ENCODE assay signal across 8 mouse cellular contexts in the genomic region with DNA sequence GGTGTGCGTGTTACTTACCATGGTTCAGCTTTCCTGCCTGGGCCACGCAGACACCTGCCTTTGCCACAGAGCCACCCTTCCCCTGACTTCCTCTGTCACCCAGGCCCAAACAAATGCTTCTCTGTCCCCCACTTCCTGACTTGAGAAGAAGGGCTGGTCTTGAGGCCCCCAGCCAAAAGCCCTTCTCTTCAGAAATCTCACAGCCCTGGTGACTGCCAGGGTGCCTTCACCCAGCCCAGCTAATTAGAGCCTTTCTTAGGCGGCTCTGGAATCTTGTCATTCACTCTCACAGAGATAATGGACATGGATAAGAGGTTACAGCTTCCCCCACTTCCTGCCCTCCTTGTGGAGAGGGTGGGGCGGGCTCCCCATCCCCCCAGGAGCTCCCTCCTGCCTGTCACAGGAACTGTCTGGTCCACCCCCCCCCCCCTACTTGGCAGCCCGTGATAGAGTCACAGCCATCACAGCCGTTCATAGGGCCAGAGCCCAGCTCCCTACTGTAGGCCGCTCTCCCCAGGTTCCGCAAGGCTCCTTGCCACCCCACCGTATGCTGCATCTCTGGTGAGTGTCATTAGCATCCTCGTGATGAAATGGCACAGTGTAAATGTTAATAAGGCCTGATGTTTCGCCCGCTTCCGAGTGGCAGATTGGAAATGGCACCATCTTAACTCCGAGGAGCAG. TPM values are rescaled to one million over a fixed set of nuclear protein-coding genes. Genes with fewer than 3 reads are reported as not detected.
A peak's percentile ranks its signal among the peaks of the same experiment; 100 is the strongest.
DNase-seq lines count a peak whose midpoint lies in the region; ATAC-seq and TF ChIP-seq lines count a peak whose summit lies in the region.

No protein-coding gene starts in this region.

- H3K36me3 ChIP-seq in limb, embryonic 12.5 days = no peaks in the 10 kb centered on the region
- H3K36me3 ChIP-seq in limb, embryonic 10.5 days = no peaks in the 10 kb centered on the region
- no peaks in the 10 kb centered on the region for H3K36me3 ChIP-seq in forebrain, embryonic 12.5 days (replicated peaks)
- no peaks in the 10 kb centered on the region for H3K36me3 ChIP-seq in liver, embryonic 14.5 days (replicated peaks; ENCODE audit: control insufficient read depth, insufficient read depth, low read depth)
- H3K36me3 ChIP-seq in stomach, postnatal 0 days (ENCODE audit: control insufficient read depth, insufficient read depth, low read length) = no peaks in the 10 kb centered on the region

- TF ChIP-seq EP300 in liver, embryonic 14.5 days (IDR thresholded peaks at IDR 0.05; ENCODE audit: low read depth) = no peak
- no peak for TF ChIP-seq EP300 in stomach, postnatal 0 days (optimal IDR thresholded peaks at IDR 0.05)

- no peak for ATAC-seq in limb, embryonic 12.5 days (ENCODE audit: insufficient number of reproducible peaks, insufficient read depth, low FRiP score, low TSS enrichment, low read depth)
- peak; percentile 51; the same call in 1 of the 2 replicates for ATAC-seq in forebrain, embryonic 12.5 days (ENCODE audit: low FRiP score)
- 0 out of 2 replicates have a peak, but pooled peaks have one; percentile 14 for ATAC-seq in liver, embryonic 14.5 days (ENCODE audit: insufficient read depth)
- ATAC-seq in granulocyte monocyte progenitor cell, adult 5-6 weeks (replicated peaks; ENCODE audit: poor library complexity, severe bottlenecking) = no peak
- no peak for ATAC-seq in stomach, postnatal 0 days (ENCODE audit: low FRiP score, low TSS enrichment)

- 0 out of 2 replicates have a peak overlapping the region, but pooled peaks have one; percentile 9 for H3K9ac ChIP-seq in limb, embryonic 12.5 days (replicated peaks)
- no peak overlapping the region for H3K9ac ChIP-seq in forebrain, embryonic 12.5 days
- no peak overlapping the region for H3K9ac ChIP-seq in liver, embryonic 14.5 days (replicated peaks)
- H3K9ac ChIP-seq in stomach, postnatal 0 days (ENCODE audit: low read length) = no peak overlapping the region

- no peaks in the 10 kb centered on the region for H3K9me3 ChIP-seq in limb, embryonic 12.5 days
- H3K9me3 ChIP-seq in limb, embryonic 10.5 days (replicated peaks) = no peaks in the 10 kb centered on the region
- H3K9me3 ChIP-seq in forebrain, embryonic 12.5 days = no peaks in the 10 kb centered on the region
- no peaks in the 10 kb centered on the region for H3K9me3 ChIP-seq in liver, embryonic 14.5 days (ENCODE audit: control insufficient read depth, low read length)
- H3K9me3 ChIP-seq in stomach, postnatal 0 days (ENCODE audit: control insufficient read depth, low read length) = no peaks in the 10 kb centered on the region

- peaks cover 48% of the 10 kb centered on the region for H3K4me1 ChIP-seq in limb, embryonic 12.5 days (replicated peaks)
- peaks cover 83% of the 10 kb centered on the region for H3K4me1 ChIP-seq in limb, embryonic 10.5 days
- peaks cover 73% of the 10 kb centered on the region for H3K4me1 ChIP-seq in forebrain, embryonic 12.5 days
- H3K4me1 ChIP-seq in liver, embryonic 14.5 days (replicated peaks; ENCODE audit: control insufficient read depth in 2 of 2, insufficient read depth in 2 of 2, low read length in 1 of 2) = 0 out of 4 replicates have a peak, but pooled peaks cover 0 to 2% of the 10 kb centered on the region in 2 experiments
- H3K4me1 ChIP-seq in stomach, postnatal 0 days (replicated peaks; ENCODE audit: control insufficient read depth, insufficient read depth) = peaks cover 3% of the 10 kb centered on the region; the same call in 1 of the 2 replicates

- no peak overlapping the region for H3K27ac ChIP-seq in limb, embryonic 12.5 days
- no peak overlapping the region for H3K27ac ChIP-seq in limb, embryonic 10.5 days
- peak overlapping the region; percentile 74 for H3K27ac ChIP-seq in forebrain, embryonic 12.5 days
- no peak overlapping the region for H3K27ac ChIP-seq in liver, embryonic 14.5 days
- H3K27ac ChIP-seq in stomach, postnatal 0 days (replicated peaks) = no peak overlapping the region

- peaks cover 63% of the 10 kb centered on the region for H3K27me3 ChIP-seq in limb, embryonic 12.5 days
- H3K27me3 ChIP-seq in limb, embryonic 10.5 days (ENCODE audit: low read depth, poor library complexity, severe bottlenecking) = peaks cover 93% of the 10 kb centered on the region
- H3K27me3 ChIP-seq in forebrain, embryonic 12.5 days = peaks cover 3% of the 10 kb centered on the region; the same call in 1 of the 2 replicates
- H3K27me3 ChIP-seq in liver, embryonic 14.5 days (ENCODE audit: control insufficient read depth, insufficient read depth, low read length) = no peaks in the 10 kb centered on the region
- no peaks in the 10 kb centered on the region for H3K27me3 ChIP-seq in stomach, postnatal 0 days (ENCODE audit: control insufficient read depth, insufficient read depth, low read length)

- TF ChIP-seq CTCF in liver, embryonic 14.5 days (IDR thresholded peaks at IDR 0.05; ENCODE audit: low read depth) = no peak
- TF ChIP-seq CTCF in stomach, postnatal 0 days (IDR thresholded peaks at IDR 0.05; ENCODE audit: low read depth) = no peak

- 34% methylated on average over 14 of the region's 14 CpGs for WGBS in limb, embryonic 12.5 days
- WGBS in limb, embryonic 10.5 days = 28% methylated on average over 14 of the region's 14 CpGs
- 26% methylated on average over 14 of the region's 14 CpGs for WGBS in forebrain, embryonic 12.5 days
- WGBS in liver, embryonic 14.5 days (ENCODE audit: insufficient replicate concordance) = 46% methylated on average over 14 of the region's 14 CpGs
- whole genome bisulfite sequencing in stomach, postnatal 0 days = 65% methylated on average over 14 of the region's 14 CpGs

- H3K4me3 ChIP-seq in limb, embryonic 12.5 days (replicated peaks) = no peak overlapping the region
- H3K4me3 ChIP-seq in limb, embryonic 10.5 days = no peak overlapping the region
- no peak overlapping the region for H3K4me3 ChIP-seq in forebrain, embryonic 12.5 days (replicated peaks)
- no peak overlapping the region for H3K4me3 ChIP-seq in liver, embryonic 14.5 days (ENCODE audit: insufficient read depth in 1 of 2, low read depth in 2 of 2, low read length in 2 of 2)
- no peak overlapping the region for H3K4me3 ChIP-seq in stomach, postnatal 0 days (ENCODE audit: low read depth, low read length)

- no peak overlapping the region for H3K4me2 ChIP-seq in limb, embryonic 12.5 days
- H3K4me2 ChIP-seq in forebrain, embryonic 12.5 days = no peak overlapping the region
- no peak overlapping the region for H3K4me2 ChIP-seq in liver, embryonic 14.5 days (ENCODE audit: low read depth)
- H3K4me2 ChIP-seq in stomach, postnatal 0 days (replicated peaks; ENCODE audit: low read depth) = no peak overlapping the region

- no peak for DNase-seq in limb, embryonic 10.5 days (ENCODE audit: low spot score)
- DNase-seq in liver, embryonic 14.5 days (ENCODE audit: low read depth in 3 of 3, low spot score in 3 of 3) = no peak
- DNase-seq in thymus, postnatal 14 days = peak; percentile 72
- no peak for DNase-seq in adipocyte (ENCODE audit: low spot score)
- DNase-seq in stomach, postnatal 0 days (ENCODE audit: low spot score) = no peak

RNA-seq across cellular contexts. Expression of a gene that starts 39.3 kb away (rescaled TPM):
- 17.8 and 23.6 TPM in 2 replicates for polyA plus RNA-seq in limb, embryonic 12.5 days (2016; fragmentation: Nextera tagmentation; extraction: Ambion mirVana)
- polyA plus RNA-seq in limb, embryonic 10.5 days (2016; fragmentation: Nextera tagmentation; extraction: Ambion mirVana) = 15.6 and 22.7 TPM in 2 replicates
- 16.0 and 16.6 TPM in 2 replicates for polyA plus RNA-seq in forebrain, embryonic 12.5 days (2016; fragmentation: Nextera tagmentation; extraction: Ambion mirVana)
- 6.0 and 7.7 TPM in 2 replicates for polyA plus RNA-seq in liver, embryonic 14.5 days (2012; rRNA removed)
- polyA plus RNA-seq in liver, embryonic 14.5 days (2014; fragmentation: Nextera tagmentation; extraction: Ambion mirVana) = 8.2 and 8.5 TPM in 2 replicates
- 27.1 and 27.5 TPM in 2 replicates for total RNA-seq in granulocyte monocyte progenitor cell, adult 5-6 weeks (2014; fragmentation: Nextera tagmentation)
- total RNA-seq in granulocyte monocyte progenitor cell, adult 5-6 weeks (2017) = 21.3 and 28.0 TPM in 2 replicates
- 17.7 and 18.1 TPM in 2 replicates for polyA plus RNA-seq in stomach, postnatal 0 days (2015; fragmentation: Nextera tagmentation; extraction: Ambion mirVana)

RNA-seq across cellular contexts. Expression of a gene that starts 39.7 kb away (rescaled TPM):
- polyA plus RNA-seq in limb, embryonic 12.5 days (2016; fragmentation: Nextera tagmentation; extraction: Ambion mirVana) = 5.8 and 8.2 TPM in 2 replicates
- 9.1 and 9.8 TPM in 2 replicates for polyA plus RNA-seq in limb, embryonic 10.5 days (2016; fragmentation: Nextera tagmentation; extraction: Ambion mirVana)
- polyA plus RNA-seq in forebrain, embryonic 12.5 days (2016; fragmentation: Nextera tagmentation; extraction: Ambion mirVana) = 7.9 and 8.4 TPM in 2 replicates
- polyA plus RNA-seq in liver, embryonic 14.5 days (2012; rRNA removed) = 1.7 and 2.1 TPM in 2 replicates
- 4.0 and 4.1 TPM in 2 replicates for polyA plus RNA-seq in liver, embryonic 14.5 days (2014; fragmentation: Nextera tagmentation; extraction: Ambion mirVana)
- total RNA-seq in granulocyte monocyte progenitor cell, adult 5-6 weeks (2014; fragmentation: Nextera tagmentation) = 11.5 and 12.8 TPM in 2 replicates
- 2.4 and 3.6 TPM in 2 replicates for total RNA-seq in granulocyte monocyte progenitor cell, adult 5-6 weeks (2017)
- polyA plus RNA-seq in stomach, postnatal 0 days (2015; fragmentation: Nextera tagmentation; extraction: Ambion mirVana) = 6.3 and 8.2 TPM in 2 replicates

RNA-seq across cellular contexts. Expression of a gene that starts 40.1 kb away (rescaled TPM):
- polyA plus RNA-seq in limb, embryonic 12.5 days (2016; fragmentation: Nextera tagmentation; extraction: Ambion mirVana) = 0.09 and 0.21 TPM in 2 replicates
- 0.11 and 0.34 TPM in 2 replicates for polyA plus RNA-seq in limb, embryonic 10.5 days (2016; fragmentation: Nextera tagmentation; extraction: Ambion mirVana)
- 0.08 TPM in 1 of 2 replicates, not detected in the other for polyA plus RNA-seq in forebrain, embryonic 12.5 days (2016; fragmentation: Nextera tagmentation; extraction: Ambion mirVana)
- polyA plus RNA-seq in liver, embryonic 14.5 days (2012; rRNA removed) = 0.17 and 0.21 TPM in 2 replicates
- polyA plus RNA-seq in liver, embryonic 14.5 days (2014; fragmentation: Nextera tagmentation; extraction: Ambion mirVana) = 0.05 TPM in 1 of 2 replicates, not detected in the other
- total RNA-seq in granulocyte monocyte progenitor cell, adult 5-6 weeks (2014; fragmentation: Nextera tagmentation) = not detected in 2 replicates
- not detected in 2 replicates for total RNA-seq in granulocyte monocyte progenitor cell, adult 5-6 weeks (2017)
- not detected in 2 replicates for polyA plus RNA-seq in stomach, postnatal 0 days (2015; fragmentation: Nextera tagmentation; extraction: Ambion mirVana)

RNA-seq across cellular contexts. Expression of a gene that starts 49.9 kb away (rescaled TPM):
- 13.2 and 16.1 TPM in 2 replicates for polyA plus RNA-seq in limb, embryonic 12.5 days (2016; fragmentation: Nextera tagmentation; extraction: Ambion mirVana)
- 18.2 and 19.3 TPM in 2 replicates for polyA plus RNA-seq in limb, embryonic 10.5 days (2016; fragmentation: Nextera tagmentation; extraction: Ambion mirVana)
- 16.9 and 17.4 TPM in 2 replicates for polyA plus RNA-seq in forebrain, embryonic 12.5 days (2016; fragmentation: Nextera tagmentation; extraction: Ambion mirVana)
- 11.9 and 13.7 TPM in 2 replicates for polyA plus RNA-seq in liver, embryonic 14.5 days (2012; rRNA removed)
- polyA plus RNA-seq in liver, embryonic 14.5 days (2014; fragmentation: Nextera tagmentation; extraction: Ambion mirVana) = 12.3 and 13.3 TPM in 2 replicates
- total RNA-seq in granulocyte monocyte progenitor cell, adult 5-6 weeks (2014; fragmentation: Nextera tagmentation) = 23.9 and 26.4 TPM in 2 replicates
- total RNA-seq in granulocyte monocyte progenitor cell, adult 5-6 weeks (2017) = 9.7 and 14.2 TPM in 2 replicates
- 6.7 and 7.3 TPM in 2 replicates for polyA plus RNA-seq in stomach, postnatal 0 days (2015; fragmentation: Nextera tagmentation; extraction: Ambion mirVana)

Comparison
In these comparisons a context has a peak if more than half of its experiments do, and no peak if none do; other contexts are left out.
1. ATAC-seq: peak in forebrain, embryonic 12.5 days (single experiment) and liver, embryonic 14.5 days (single experiment); none in limb, embryonic 12.5 days (single experiment), granulocyte monocyte progenitor cell, adult 5-6 weeks (single experiment) and stomach, postnatal 0 days (single experiment).